In the genomic region with DNA sequence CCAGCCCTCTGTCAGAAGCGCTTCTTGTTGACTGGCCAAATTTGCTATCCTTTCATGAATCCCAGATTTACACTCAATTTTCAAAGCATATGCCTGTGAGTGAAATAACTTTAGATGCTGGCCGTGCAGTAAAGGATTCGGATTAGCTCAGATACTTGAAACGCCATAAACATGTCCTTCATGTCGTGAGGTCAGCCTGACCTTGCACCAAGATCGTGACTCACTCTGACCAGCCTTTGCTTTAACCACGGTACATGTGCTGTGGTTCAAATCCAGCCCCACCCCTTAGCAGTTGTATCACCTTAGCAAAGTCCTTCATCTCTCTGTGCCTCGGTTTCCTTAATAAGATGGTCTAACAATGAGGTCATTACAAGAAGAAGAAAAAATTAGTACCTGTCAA, we compare ENCODE assay signal across 13 mouse cellular contexts. TPM values are rescaled to one million over a fixed set of nuclear protein-coding genes. Genes with fewer than 3 reads are reported as not detected.
"Had no signal": no experiment of that assay in that cellular context is flagged by ENCODE, and none has a peak within 500 bp of the region (broad histone marks: within the 10 kb centered on the region; RNA-seq: fewer than 3 reads in every experiment).

No protein-coding gene starts in this region.

- H3K4me2 ChIP-seq: limb, embryonic 15.5 days; liver, embryonic 12.5 days; lung, embryonic 14.5 days; midbrain, embryonic 12.5 days; neural tube, embryonic 15.5 days had no signal

- H3K27ac ChIP-seq: left cerebral cortex, adult 2 months; limb, embryonic 15.5 days; liver, embryonic 12.5 days; midbrain, embryonic 12.5 days; neural tube, embryonic 15.5 days; stomach, postnatal 0 days had no signal

- H3K27me3 ChIP-seq: limb, embryonic 15.5 days; liver, embryonic 12.5 days; neural tube, embryonic 15.5 days had no signal

- H3K36me3 ChIP-seq: limb, embryonic 15.5 days; liver, embryonic 12.5 days; midbrain, embryonic 12.5 days; neural tube, embryonic 15.5 days had no signal

- H3K4me3 ChIP-seq: left cerebral cortex, adult 2 months; limb, embryonic 15.5 days; liver, embryonic 12.5 days; midbrain, embryonic 12.5 days; neural tube, embryonic 15.5 days had no signal

- DNase-seq: lung, embryonic 14.5 days; lung, postnatal 14 days; right cerebral cortex, adult 18-20 months; right cerebral cortex, postnatal 25 days; thymus, adult 18-20 months; thymus, postnatal 14 days had no signal

RNA-seq across cellular contexts. Expression of a gene that starts 14.0 kb away (rescaled TPM):
- total RNA-seq: megakaryocyte-erythroid progenitor cell, adult 5-6 weeks had no signal
